Mouse (Mus musculus): ENCODE measurements at regions not wholly inside any gene's neighbourhood (a gene's known extent, or its start where the extent isn't known, plus 50 kb on each side); places are given as distances from the start of the nearest gene placed in this dataset.

- H3K27ac ChIP-seq (ENCODE audit: low read length) = no peak overlapping the region
- no peaks in the 10 kb centered on the region for H3K27me3 ChIP-seq (replicated peaks; ENCODE audit: control insufficient read depth, insufficient read depth, low read length)
- H3K9me3 ChIP-seq (ENCODE audit: control insufficient read depth, low read length) = no peaks in the 10 kb centered on the region
- no peak overlapping the region for H3K4me2 ChIP-seq (ENCODE audit: low read length)
- no peak overlapping the region for H3K4me3 ChIP-seq (replicated peaks; ENCODE audit: low read length)
- no peak for ATAC-seq
- no peak overlapping the region for H3K9ac ChIP-seq (replicated peaks; ENCODE audit: low read depth, low read length)
- 50% methylated on average over 2 of the region's 2 CpGs for WGBS
- no peaks in the 10 kb centered on the region for H3K4me1 ChIP-seq (replicated peaks; ENCODE audit: control insufficient read depth, insufficient read depth, low read length)
- H3K36me3 ChIP-seq (ENCODE audit: control insufficient read depth, insufficient read depth) = no peaks in the 10 kb centered on the region
Observed at GRCm38 (mm10) chr4:103421541-103421951, 107.9 kb downstream of the Oma1 start.

GRCm38 (mm10) chr4:103441383-103441782, 127.8 kb downstream of the Oma1 start:
- H3K9me3 ChIP-seq (ENCODE audit: control insufficient read depth, low read length) = no peaks in the 10 kb centered on the region
- 92% methylated on average over 1 of the region's 1 CpGs for WGBS
- ATAC-seq = peak; percentile 36; the same call in 1 of the 2 replicates

DNA sequence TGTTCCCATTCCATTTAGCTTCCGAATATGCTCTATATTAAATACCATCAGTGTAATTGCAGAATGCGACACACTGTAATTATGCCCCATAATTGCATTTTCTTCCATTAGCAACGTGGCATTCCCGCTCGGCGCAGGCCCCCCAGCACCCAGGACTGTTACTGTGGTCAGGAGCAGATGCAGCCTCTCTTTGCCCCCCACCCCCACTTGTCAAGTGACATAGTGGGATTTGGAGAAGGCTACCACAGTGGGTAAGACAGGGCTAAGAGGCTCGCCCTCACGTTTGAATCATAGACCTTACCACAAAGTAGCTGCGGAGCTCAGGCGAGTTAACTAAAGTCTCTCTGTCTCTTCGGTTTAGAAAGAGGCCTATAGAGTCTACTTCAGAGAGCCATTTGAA, 128.3 kb downstream of the Oma1 start:
- Histone ChIP-seq H3K4me1 (replicated peaks; ENCODE audit: control insufficient read depth, insufficient read depth, low read length) (no peaks in the 10 kb centered on the region), H3K4me2 (ENCODE audit: low read length) (no peak overlapping the region), H3K27me3 (replicated peaks; ENCODE audit: control insufficient read depth, insufficient read depth, low read length) (no peaks in the 10 kb centered on the region), H3K36me3 (ENCODE audit: control insufficient read depth, insufficient read depth) (no peaks in the 10 kb centered on the region), H3K27ac (ENCODE audit: low read length) (no peak overlapping the region), H3K9ac (replicated peaks; ENCODE audit: low read depth, low read length) (no peak overlapping the region), H3K9me3 (ENCODE audit: control insufficient read depth, low read length) (no peaks in the 10 kb centered on the region), H3K4me3 (replicated peaks; ENCODE audit: low read length) (no peak overlapping the region)
- peak; percentile 40; the same call in 1 of the 2 replicates for ATAC-seq
- 70% methylated on average over 11 of the region's 11 CpGs for WGBS

More at GRCm38 (mm10) chr4:103441383-103441782, 127.8 kb downstream of the Oma1 start:
- Histone ChIP-seq H3K9ac (replicated peaks; ENCODE audit: low read depth, low read length) (no peak overlapping the region), H3K4me1 (replicated peaks; ENCODE audit: control insufficient read depth, insufficient read depth, low read length) (no peaks in the 10 kb centered on the region), H3K36me3 (ENCODE audit: control insufficient read depth, insufficient read depth) (no peaks in the 10 kb centered on the region), H3K4me3 (replicated peaks; ENCODE audit: low read length) (no peak overlapping the region), H3K27me3 (replicated peaks; ENCODE audit: control insufficient read depth, insufficient read depth, low read length) (no peaks in the 10 kb centered on the region), H3K27ac (ENCODE audit: low read length) (no peak overlapping the region), H3K4me2 (ENCODE audit: low read length) (no peak overlapping the region)

DNA sequence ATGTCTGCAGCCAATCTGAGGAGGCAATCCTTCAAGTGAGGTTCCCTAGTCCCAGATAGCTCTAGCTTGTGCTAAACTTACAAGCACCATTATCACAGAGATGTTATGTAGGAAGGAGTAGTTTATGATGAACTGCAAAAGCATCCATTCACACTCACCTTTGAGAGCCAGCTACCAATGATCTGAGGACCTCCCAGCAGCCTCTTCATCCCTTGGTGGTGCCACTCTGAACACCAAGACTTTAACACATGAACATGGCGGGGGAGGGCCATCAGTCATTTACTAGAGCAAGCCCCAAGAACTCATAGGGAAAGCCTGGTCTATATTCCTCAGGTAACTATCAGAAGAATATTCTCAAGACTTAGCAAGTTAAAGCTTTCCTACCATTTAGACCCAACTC, 135.7 kb downstream of the Oma1 start:
- WGBS = 96% methylated on average over 1 of the region's 1 CpGs
- Histone ChIP-seq H3K9ac (replicated peaks; ENCODE audit: low read depth, low read length) (no peak overlapping the region), H3K4me1 (replicated peaks; ENCODE audit: control insufficient read depth, insufficient read depth, low read length) (no peaks in the 10 kb centered on the region)

GRCm38 (mm10) chr4:103450121-103450520, 136.5 kb downstream of the Oma1 start:
- WGBS = 88% methylated on average over 2 of the region's 2 CpGs
- no peak for ATAC-seq
- H3K4me3 ChIP-seq (replicated peaks; ENCODE audit: low read length) = no peak overlapping the region
- no peak overlapping the region for H3K27ac ChIP-seq (ENCODE audit: low read length)
- H3K9ac ChIP-seq (replicated peaks; ENCODE audit: low read depth, low read length) = no peak overlapping the region
- H3K4me2 ChIP-seq (ENCODE audit: low read length) = no peak overlapping the region
- no peaks in the 10 kb centered on the region for H3K9me3 ChIP-seq (ENCODE audit: control insufficient read depth, low read length)
- no peaks in the 10 kb centered on the region for H3K27me3 ChIP-seq (replicated peaks; ENCODE audit: control insufficient read depth, insufficient read depth, low read length)
- no peaks in the 10 kb centered on the region for H3K4me1 ChIP-seq (replicated peaks; ENCODE audit: control insufficient read depth, insufficient read depth, low read length)
- H3K36me3 ChIP-seq (ENCODE audit: control insufficient read depth, insufficient read depth) = no peaks in the 10 kb centered on the region

More for the DNA sequence above, 135.7 kb downstream of the Oma1 start:
- H3K4me2 ChIP-seq (ENCODE audit: low read length) = no peak overlapping the region
- no peaks in the 10 kb centered on the region for H3K27me3 ChIP-seq (replicated peaks; ENCODE audit: control insufficient read depth, insufficient read depth, low read length)
- H3K9me3 ChIP-seq (ENCODE audit: control insufficient read depth, low read length) = no peaks in the 10 kb centered on the region
- no peak for ATAC-seq
- no peaks in the 10 kb centered on the region for H3K36me3 ChIP-seq (ENCODE audit: control insufficient read depth, insufficient read depth)
- no peak overlapping the region for H3K4me3 ChIP-seq (replicated peaks; ENCODE audit: low read length)
- no peak overlapping the region for H3K27ac ChIP-seq (ENCODE audit: low read length)

DNA sequence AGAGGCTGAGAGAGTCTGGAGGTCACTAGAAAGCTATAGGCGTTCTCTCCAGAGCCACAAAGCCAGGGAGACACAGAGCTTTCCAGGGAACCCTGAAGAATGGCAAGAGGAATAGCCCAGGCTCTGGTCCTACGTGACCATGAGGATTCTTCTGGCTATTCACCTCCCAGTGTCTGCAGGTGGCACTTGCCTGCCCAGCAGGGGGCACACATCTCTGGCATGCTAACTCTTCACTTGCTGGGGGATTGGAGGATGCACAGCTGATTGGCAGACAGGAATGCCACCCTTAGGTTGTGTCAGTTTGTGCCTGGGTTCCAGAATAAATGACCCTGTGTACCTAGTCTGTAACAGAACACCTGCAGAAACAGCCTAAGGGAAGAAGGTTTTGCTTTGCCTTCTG, 141.8 kb downstream of the Oma1 start:
- H3K27me3 ChIP-seq (replicated peaks; ENCODE audit: control insufficient read depth, insufficient read depth, low read length) = no peaks in the 10 kb centered on the region
- H3K4me1 ChIP-seq (replicated peaks; ENCODE audit: control insufficient read depth, insufficient read depth, low read length) = no peaks in the 10 kb centered on the region
- H3K4me3 ChIP-seq (replicated peaks; ENCODE audit: low read length) = no peak overlapping the region
- H3K36me3 ChIP-seq (ENCODE audit: control insufficient read depth, insufficient read depth) = no peaks in the 10 kb centered on the region
- no peak overlapping the region for H3K27ac ChIP-seq (ENCODE audit: low read length)
- no peaks in the 10 kb centered on the region for H3K9me3 ChIP-seq (ENCODE audit: control insufficient read depth, low read length)
- no peak overlapping the region for H3K4me2 ChIP-seq (ENCODE audit: low read length)
- ATAC-seq = no peak
- 69% methylated on average over 2 of the region's 2 CpGs for WGBS
- no peak overlapping the region for H3K9ac ChIP-seq (replicated peaks; ENCODE audit: low read depth, low read length)

GRCm38 (mm10) chr4:103466019-103466589, 152.5 kb downstream of the Oma1 start:
- WGBS = 20% methylated on average over 7 of the region's 7 CpGs
- no peak overlapping the region for H3K27ac ChIP-seq (ENCODE audit: low read length)
- no peak overlapping the region for H3K4me2 ChIP-seq (ENCODE audit: low read length)
- ATAC-seq = 0 out of 2 replicates have a peak, but pooled peaks have one; percentile 28
- H3K9me3 ChIP-seq (ENCODE audit: control insufficient read depth, low read length) = no peaks in the 10 kb centered on the region
- H3K4me3 ChIP-seq (replicated peaks; ENCODE audit: low read length) = no peak overlapping the region
- 0 out of 2 replicates have a peak, but pooled peaks cover 2% of the 10 kb centered on the region for H3K4me1 ChIP-seq (replicated peaks; ENCODE audit: control insufficient read depth, insufficient read depth, low read length)
- no peak overlapping the region for H3K9ac ChIP-seq (replicated peaks; ENCODE audit: low read depth, low read length)
- H3K27me3 ChIP-seq (replicated peaks; ENCODE audit: control insufficient read depth, insufficient read depth, low read length) = no peaks in the 10 kb centered on the region
- H3K36me3 ChIP-seq (ENCODE audit: control insufficient read depth, insufficient read depth) = no peaks in the 10 kb centered on the region

GRCm38 (mm10) chr4:103475596-103475995, 143.6 kb upstream of the Dab1 start:
- Histone ChIP-seq H3K36me3 (ENCODE audit: control insufficient read depth, insufficient read depth) (no peaks in the 10 kb centered on the region), H3K27ac (ENCODE audit: low read length) (no peak overlapping the region), H3K27me3 (replicated peaks; ENCODE audit: control insufficient read depth, insufficient read depth, low read length) (no peaks in the 10 kb centered on the region), H3K4me2 (ENCODE audit: low read length) (no peak overlapping the region), H3K4me3 (replicated peaks; ENCODE audit: low read length) (no peak overlapping the region), H3K9me3 (ENCODE audit: control insufficient read depth, low read length) (no peaks in the 10 kb centered on the region), H3K4me1 (replicated peaks; ENCODE audit: control insufficient read depth, insufficient read depth, low read length) (no peaks in the 10 kb centered on the region), H3K9ac (replicated peaks; ENCODE audit: low read depth, low read length) (no peak overlapping the region)
- no peak for ATAC-seq
- WGBS = 76% methylated on average over 1 of the region's 1 CpGs

DNA sequence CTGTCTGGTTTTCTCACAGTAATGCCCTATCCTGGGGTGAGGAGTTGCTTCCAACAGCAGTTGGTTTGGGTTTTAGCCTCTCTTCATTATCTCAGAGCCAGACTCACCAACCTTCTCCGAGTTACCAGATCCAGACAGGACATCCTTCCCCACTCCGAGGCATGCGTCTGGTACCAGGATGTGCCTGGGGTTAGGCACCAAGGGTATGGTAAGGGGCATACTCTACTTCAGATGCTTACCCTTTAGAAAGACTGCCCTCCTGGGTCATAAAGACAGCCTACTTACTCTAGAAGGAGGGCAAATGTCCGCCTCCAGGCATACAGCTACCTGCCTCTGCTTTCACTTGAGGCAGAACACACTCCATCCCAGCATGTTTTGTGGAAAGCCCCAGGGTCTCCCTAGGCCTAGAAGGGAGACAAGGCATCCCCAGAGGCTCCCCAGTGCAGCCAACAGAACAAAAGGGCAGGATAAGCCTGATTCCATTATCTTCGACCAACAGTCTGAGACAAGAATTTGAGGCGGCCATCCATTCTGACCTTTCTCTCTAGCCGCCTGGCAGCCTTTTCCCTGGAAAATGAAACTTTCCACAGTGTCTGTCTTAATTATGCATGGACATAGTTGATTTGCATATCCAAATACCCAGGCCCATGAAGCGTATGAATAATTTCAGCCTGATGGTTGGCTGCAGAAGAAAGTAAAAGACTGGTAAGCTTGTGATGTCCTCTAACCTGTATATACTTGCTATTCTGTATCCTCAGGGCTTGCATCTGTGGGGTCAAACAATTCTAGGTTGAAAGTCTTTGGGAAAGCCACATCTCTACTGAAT, 132.8 kb upstream of the Dab1 start:
- no peak for ATAC-seq
- Histone ChIP-seq H3K4me2 (ENCODE audit: low read length) (no peak overlapping the region), H3K27ac (ENCODE audit: low read length) (no peak overlapping the region), H3K9ac (replicated peaks; ENCODE audit: low read depth, low read length) (no peak overlapping the region), H3K4me1 (replicated peaks; ENCODE audit: control insufficient read depth, insufficient read depth, low read length) (peaks cover 2% of the 10 kb centered on the region; the same call in 1 of the 2 replicates), H3K27me3 (replicated peaks; ENCODE audit: control insufficient read depth, insufficient read depth, low read length) (no peaks in the 10 kb centered on the region), H3K9me3 (ENCODE audit: control insufficient read depth, low read length) (no peaks in the 10 kb centered on the region), H3K4me3 (replicated peaks; ENCODE audit: low read length) (no peak overlapping the region), H3K36me3 (ENCODE audit: control insufficient read depth, insufficient read depth) (no peaks in the 10 kb centered on the region)
- WGBS = 41% methylated on average over 8 of the region's 8 CpGs
